9 mouse cellular contexts compared by ENCODE assay signal in genomic region chr3:62454096-62454495, GRCm38 (mm10). TPM values are rescaled to one million over a fixed set of nuclear protein-coding genes. Genes with fewer than 3 reads are reported as not detected.
DNase-seq lines count a peak whose midpoint lies in the region; ATAC-seq and TF ChIP-seq lines count a peak whose summit lies in the region.
"Had no signal": no experiment of that assay in that cellular context is flagged by ENCODE, and none has a peak within 500 bp of the region (broad histone marks: within the 10 kb centered on the region; RNA-seq: fewer than 3 reads in every experiment).

No protein-coding gene starts in this region.

- H3K4me2 ChIP-seq in embryonic facial prominence, embryonic 13.5 days, result no peak overlapping the region
- no peak overlapping the region for H3K4me2 ChIP-seq in intestine, embryonic 15.5 days (replicated peaks)
- H3K4me2 ChIP-seq in midbrain, postnatal 0 days (ENCODE audit: low read depth, low read length, poor library complexity, severe bottlenecking), result no peak overlapping the region

- H3K9me3 ChIP-seq in embryonic facial prominence, embryonic 13.5 days, result no peaks in the 10 kb centered on the region
- H3K9me3 ChIP-seq in intestine, embryonic 15.5 days, result no peaks in the 10 kb centered on the region
- H3K9me3 ChIP-seq in midbrain, postnatal 0 days (ENCODE audit: low read length), result no peaks in the 10 kb centered on the region

- peak overlapping the region; percentile 22; the same call in 1 of the 2 replicates for H3K27ac ChIP-seq in embryonic facial prominence, embryonic 13.5 days
- peak overlapping the region; percentile 51; the same call in 1 of the 2 replicates for H3K27ac ChIP-seq in intestine, embryonic 15.5 days
- peak overlapping the region; percentile 27; the same call in 1 of the 2 replicates for H3K27ac ChIP-seq in midbrain, postnatal 0 days (ENCODE audit: low read depth, low read length)
- H3K27ac ChIP-seq: gastrocnemius, adult 2 months had no signal

- 25% methylated on average over 3 of the region's 3 CpGs for WGBS in embryonic facial prominence, embryonic 13.5 days
- 41% methylated on average over 3 of the region's 3 CpGs for WGBS in intestine, embryonic 15.5 days
- WGBS in midbrain, postnatal 0 days, result 28% methylated on average over 3 of the region's 3 CpGs

- ATAC-seq in embryonic facial prominence, embryonic 13.5 days (ENCODE audit: insufficient number of reproducible peaks, insufficient read depth, low FRiP score, low TSS enrichment, low read depth), result no peak
- ATAC-seq in intestine, embryonic 15.5 days, result peak; percentile 78
- ATAC-seq in midbrain, postnatal 0 days (ENCODE audit: low FRiP score), result no peak

- peaks cover 10% of the 10 kb centered on the region; the same call in 1 of the 2 replicates for H3K4me1 ChIP-seq in embryonic facial prominence, embryonic 13.5 days
- no peaks in the 10 kb centered on the region for H3K4me1 ChIP-seq in intestine, embryonic 15.5 days (replicated peaks)
- no peaks in the 10 kb centered on the region for H3K4me1 ChIP-seq in midbrain, postnatal 0 days (ENCODE audit: insufficient read depth, low read length)

- peaks cover 1% of the 10 kb centered on the region; the same call in 1 of the 2 replicates for H3K36me3 ChIP-seq in embryonic facial prominence, embryonic 13.5 days
- H3K36me3 ChIP-seq in intestine, embryonic 15.5 days, result 0 out of 2 replicates have a peak, but pooled peaks cover 3% of the 10 kb centered on the region
- H3K36me3 ChIP-seq in midbrain, postnatal 0 days (ENCODE audit: insufficient read depth, low read length), result no peaks in the 10 kb centered on the region

- no peaks in the 10 kb centered on the region for H3K27me3 ChIP-seq in embryonic facial prominence, embryonic 13.5 days
- H3K27me3 ChIP-seq in intestine, embryonic 15.5 days (replicated peaks), result no peaks in the 10 kb centered on the region
- H3K27me3 ChIP-seq in midbrain, postnatal 0 days (ENCODE audit: insufficient read depth, low read length), result no peaks in the 10 kb centered on the region

- H3K4me3 ChIP-seq in embryonic facial prominence, embryonic 13.5 days, result no peak overlapping the region
- no peak overlapping the region for H3K4me3 ChIP-seq in intestine, embryonic 15.5 days (replicated peaks)
- no peak overlapping the region for H3K4me3 ChIP-seq in midbrain, postnatal 0 days (ENCODE audit: low read depth, low read length)
- H3K4me3 ChIP-seq: gastrocnemius, adult 2 months had no signal

- H3K9ac ChIP-seq in embryonic facial prominence, embryonic 13.5 days, result no peak overlapping the region
- H3K9ac ChIP-seq in intestine, embryonic 15.5 days, result no peak overlapping the region
- H3K9ac ChIP-seq in midbrain, postnatal 0 days (replicated peaks; ENCODE audit: low read length, poor library complexity, severe bottlenecking), result no peak overlapping the region

- TF ChIP-seq CTCF in midbrain, postnatal 0 days (IDR thresholded peaks at IDR 0.05), result no peak

- DNase-seq in embryo, embryonic 10.5 days (ENCODE audit: low spot score), result peak; percentile 33
- peak; percentile 50 for DNase-seq in midbrain, postnatal 0 days (ENCODE audit: low spot score)
- no peak for DNase-seq in thymus, postnatal 36 days
- DNase-seq in right cerebral cortex, adult 2 months (ENCODE audit: low spot score in 2 of 2), result no peak
- no peak for DNase-seq in urinary bladder, postnatal 10 days (ENCODE audit: low spot score)
- DNase-seq: gastrocnemius, adult 2 months; kidney, adult 11 months had no signal

RNA-seq across cellular contexts. Expression of gene Dhx36, which starts 52.7 kb away (rescaled TPM):
- polyA plus RNA-seq in embryonic facial prominence, embryonic 13.5 days (2015; fragmentation: Nextera tagmentation; extraction: Ambion mirVana), result 41.0 and 43.5 TPM in 2 replicates
- 20.6 and 21.7 TPM in 2 replicates for polyA plus RNA-seq in intestine, embryonic 15.5 days (2015; fragmentation: Nextera tagmentation; extraction: Ambion mirVana)
- total RNA-seq in midbrain, postnatal 0 days (2014; rRNA removed), result 58.2 and 81.9 TPM in 2 replicates
- 29.4 and 32.8 TPM in 2 replicates for polyA plus RNA-seq in midbrain, postnatal 0 days (2015; fragmentation: Nextera tagmentation; extraction: Ambion mirVana)

Comparison
In these comparisons a context has a peak if more than half of its experiments do, and no peak if none do; other contexts are left out.
1. DNase-seq: peak in embryo, embryonic 10.5 days (single experiment) and midbrain, postnatal 0 days (single experiment); none in thymus, postnatal 36 days (0 of 2), right cerebral cortex, adult 2 months (0 of 2) and urinary bladder, postnatal 10 days (single experiment).
2. Peak in every context shown above with its lines, with median percentiles within 50 percentile points of each other: H3K27ac ChIP-seq.